Mouse (Mus musculus) C2C12 (cell line): ENCODE measurements around the gene Spire2. TPM values are rescaled to one million over a fixed set of nuclear protein-coding genes. Genes with fewer than 3 reads are reported as not detected.

ENCODE experiments used
- H3K27me3 ChIP-seq: one replicate; pipeline ENCODE4 v1.6.1; 2011; ENCODE audit not compliant: control insufficient read depth, insufficient read depth, insufficient read length
- H3K36me3 ChIP-seq: one replicate; pipeline ENCODE4 v1.6.1; 2011; ENCODE audit not compliant: control insufficient read depth, insufficient read depth
- H3K4me3 ChIP-seq: one replicate; pipeline ENCODE4 v1.5.1; 2011; ENCODE audit warnings: mild to moderate bottlenecking, control low read depth; ENCODE audit not compliant: poor library complexity, insufficient read depth, severe bottlenecking
- H3K79me2 ChIP-seq: one replicate; pipeline ENCODE4 v1.6.1; 2011; ENCODE audit not compliant: control insufficient read depth, insufficient read depth
- H3K79me3 ChIP-seq: one replicate; pipeline ENCODE4 v1.6.1; 2011; ENCODE audit warnings: low read depth, control low read depth
- H3ac ChIP-seq: one replicate; pipeline ENCODE3; 2011; ENCODE audit warnings: low read depth; ENCODE audit not compliant: control insufficient read depth, insufficient read length
- CEBPB ChIP-seq: IDR thresholded peaks from one replicate; pipeline ENCODE4 v1.6.1; 2011; ENCODE audit warnings: low read depth, mild to moderate bottlenecking, control low read depth, moderate library complexity
- CTCF ChIP-seq: IDR thresholded peaks from one replicate; pipeline ENCODE4 v1.5.1; 2011; ENCODE audit not compliant: control insufficient read depth, insufficient read depth, insufficient read length
- FOSL1 ChIP-seq: IDR thresholded peaks from one replicate; pipeline ENCODE4 v1.8.0; 2011; ENCODE audit warnings: mild to moderate bottlenecking, low read length; ENCODE audit not compliant: poor library complexity, insufficient read depth, severe bottlenecking
- MAX ChIP-seq: IDR thresholded peaks from one replicate; pipeline ENCODE4 v1.6.1; 2011; ENCODE audit warnings: mild to moderate bottlenecking, control low read depth
- MYOD1 ChIP-seq: IDR thresholded peaks from one replicate; pipeline ENCODE4 v1.6.1; 2011; ENCODE audit warnings: low read depth; ENCODE audit not compliant: control insufficient read depth, insufficient read length
- MYOG ChIP-seq: IDR thresholded peaks from one replicate; pipeline ENCODE4 v1.6.1; 2011; ENCODE audit not compliant: control insufficient read depth, insufficient read length; ENCODE audit errors: extremely low read depth
- USF1 ChIP-seq: IDR thresholded peaks from one replicate; pipeline ENCODE4 v1.6.1; 2011; ENCODE audit warnings: low read depth, mild to moderate bottlenecking, control low read depth, moderate library complexity
- polyA plus RNA-seq: library from polyadenylated mRNA; unstranded; fragments of >200 nt; fragmentation: generic; extraction: Trizol; gene quantifications from one replicate; pipeline ENCODE4 v1.2.1, GENCODE M21; 2012; ENCODE audit warnings: missing spikeins

Spire2 gene
- polyA plus RNA-seq, 1 experiment, result 5.1 TPM

DNA sequence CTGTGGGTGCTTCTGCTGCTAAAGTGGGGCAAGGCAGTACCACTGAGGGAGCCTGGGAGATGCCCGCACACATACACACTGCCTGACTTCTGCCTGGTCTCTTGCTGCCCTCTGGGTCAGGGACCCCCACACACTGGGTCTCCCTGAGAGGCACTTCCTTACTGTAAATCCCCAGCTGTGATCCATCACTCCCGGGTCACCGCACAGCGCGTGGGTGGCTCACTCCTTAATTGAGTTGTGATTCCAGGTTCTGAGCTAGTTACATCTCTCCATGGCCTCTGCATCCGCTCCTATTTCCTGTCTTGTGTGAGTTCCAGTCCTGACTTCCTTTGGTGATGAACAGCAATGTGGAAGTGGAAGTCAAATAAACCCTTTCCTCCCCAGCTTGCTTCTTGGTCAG is 1.8 kb upstream of the Spire2 start:
- Histone ChIP-seq H3K79me3 (peaks cover 3% of the 10 kb centered on the region), H3K79me2 (no peaks in the 10 kb centered on the region), H3K4me3 (no peak overlapping the region), H3K36me3 (no peaks in the 10 kb centered on the region), H3ac (no peak overlapping the region), H3K27me3 (no peaks in the 10 kb centered on the region)
- TF ChIP-seq MAX (no peak), MYOG (no peak), FOSL1 (no peak), USF1 (no peak), MYOD1 (no peak), CEBPB (no peak), CTCF (no peak)

DNA sequence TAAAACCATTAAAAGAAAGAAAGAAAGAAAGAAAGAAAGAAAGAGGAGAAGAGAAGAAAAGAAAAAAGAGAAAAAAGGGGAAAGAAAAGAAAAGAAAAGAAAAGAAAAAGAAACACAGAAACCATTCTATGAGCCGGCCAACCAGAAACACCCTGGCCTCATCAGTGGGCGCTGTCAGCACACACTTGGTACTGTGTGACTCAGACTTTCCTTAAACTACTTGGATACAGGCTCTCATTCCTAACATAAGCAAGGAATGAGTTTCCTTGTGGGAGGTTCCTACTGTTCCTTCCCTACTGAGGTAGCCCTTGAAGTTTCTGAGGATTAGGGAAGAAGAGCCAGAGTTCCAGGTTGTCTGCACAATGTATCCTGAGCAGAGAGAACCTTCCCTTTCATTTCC is 1.2 kb upstream of the Spire2 start:
- Histone ChIP-seq H3ac (no peak overlapping the region), H3K27me3 (no peaks in the 10 kb centered on the region), H3K4me3 (no peak overlapping the region), H3K36me3 (no peaks in the 10 kb centered on the region), H3K79me3 (peaks cover 3% of the 10 kb centered on the region), H3K79me2 (no peaks in the 10 kb centered on the region)
- TF ChIP-seq MYOG (no peak), USF1 (no peak), CTCF (no peak), FOSL1 (peak; percentile 40), MAX (peak; percentile 24), CEBPB (no peak), MYOD1 (peak; percentile 16)

GRCm38 (mm10) chr8:123331810-123332209 is 703 bp upstream of the Spire2 start:
- Histone ChIP-seq H3K79me3 (peaks cover 3% of the 10 kb centered on the region), H3K27me3 (no peaks in the 10 kb centered on the region), H3K79me2 (no peaks in the 10 kb centered on the region), H3K4me3 (no peak overlapping the region), H3ac (peak overlapping the region; percentile 24), H3K36me3 (no peaks in the 10 kb centered on the region)
- TF ChIP-seq MYOG, result no peak
- TF ChIP-seq USF1, result no peak
- no peak for TF ChIP-seq MYOD1
- no peak for TF ChIP-seq CEBPB
- TF ChIP-seq CTCF, result no peak
- no peak for TF ChIP-seq FOSL1
- TF ChIP-seq MAX, result no peak

- H3K79me3 ChIP-seq, result peaks cover 3% of the 10 kb centered on the region
- H3K27me3 ChIP-seq, result no peaks in the 10 kb centered on the region
- TF ChIP-seq CEBPB (no peak), MYOD1 (no peak), CTCF (no peak), MYOG (no peak), FOSL1 (no peak), USF1 (no peak), MAX (no peak)
Observed at GRCm38 (mm10) chr8:123333091-123333587, 626 bp downstream of the Spire2 start.

DNA sequence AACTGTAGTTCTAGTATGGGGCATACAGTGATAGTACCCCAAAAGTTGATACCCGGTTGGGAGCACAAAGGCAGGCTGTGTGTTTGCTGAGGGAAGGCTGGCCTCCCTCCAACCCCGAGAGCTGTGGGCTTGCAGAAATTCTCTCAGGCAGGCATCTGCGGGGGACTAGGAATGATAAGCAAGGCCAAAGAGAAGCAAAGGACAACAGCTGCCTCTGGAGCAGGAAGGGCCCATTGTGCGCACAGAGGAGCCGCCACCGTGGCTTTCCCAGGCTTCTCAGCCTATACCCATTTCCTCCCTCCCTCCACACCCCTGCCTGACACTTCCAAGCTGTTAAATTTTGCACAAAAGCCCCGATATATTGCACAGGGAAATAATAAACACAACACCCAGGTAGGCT is 1.4 kb downstream of the Spire2 start:
- no peaks in the 10 kb centered on the region for H3K36me3 ChIP-seq
- H3K79me2 ChIP-seq, result no peaks in the 10 kb centered on the region
- TF ChIP-seq MAX (no peak), USF1 (no peak), FOSL1 (no peak), CEBPB (no peak), MYOG (no peak), MYOD1 (no peak), CTCF (no peak)
- peaks cover 3% of the 10 kb centered on the region for H3K79me3 ChIP-seq
- H3K27me3 ChIP-seq, result no peaks in the 10 kb centered on the region
- no peak overlapping the region for H3ac ChIP-seq
- no peak overlapping the region for H3K4me3 ChIP-seq

More at GRCm38 (mm10) chr8:123333091-123333587, 626 bp downstream of the Spire2 start:
- no peaks in the 10 kb centered on the region for H3K79me2 ChIP-seq
- peak overlapping the region; percentile 54 for H3ac ChIP-seq
- H3K36me3 ChIP-seq, result no peaks in the 10 kb centered on the region
- H3K4me3 ChIP-seq, result peak overlapping the region; percentile 43

DNA sequence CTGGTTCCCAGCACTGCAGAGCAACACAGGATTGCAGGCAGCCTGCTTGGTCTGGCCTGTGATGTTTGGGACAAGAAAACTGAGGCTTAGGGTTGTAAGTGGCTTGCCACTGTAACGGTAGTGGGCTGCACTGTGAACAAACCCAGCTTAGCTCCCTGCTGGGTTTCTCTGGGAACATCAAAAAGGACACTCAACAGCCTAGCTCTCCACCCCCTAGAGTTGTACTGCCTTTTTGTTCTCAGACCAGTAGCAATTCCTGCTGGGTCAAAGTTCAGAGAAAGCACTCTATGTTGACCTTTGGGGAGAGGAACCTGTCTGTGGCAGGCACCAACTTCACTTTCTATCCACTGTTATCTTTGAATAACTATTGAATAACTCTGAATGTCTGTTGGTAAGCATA is 2.0 kb downstream of the Spire2 start:
- TF ChIP-seq USF1 (no peak), MYOD1 (no peak), FOSL1 (no peak), MYOG (no peak), CTCF (no peak), CEBPB (no peak), MAX (no peak)
- no peak overlapping the region for H3K4me3 ChIP-seq
- H3K79me3 ChIP-seq, result peaks cover 3% of the 10 kb centered on the region
- H3K27me3 ChIP-seq, result no peaks in the 10 kb centered on the region
- no peaks in the 10 kb centered on the region for H3K36me3 ChIP-seq
- H3ac ChIP-seq, result no peak overlapping the region
- no peaks in the 10 kb centered on the region for H3K79me2 ChIP-seq
